Mouse (Mus musculus) cortical plate, adult 2 months (tissue): ENCODE results near the gene Gm21987.

Experiments used
- CTCF ChIP-seq: fragments of 200-500 bp; IDR thresholded peaks from 2 replicates; pipeline ENCODE4 v1.5.1; 2011; ENCODE audit warnings: mild to moderate bottlenecking, control low read depth, low read length; ENCODE audit not compliant: insufficient read depth; ENCODE audit errors: extremely low read depth
- POLR2A ChIP-seq: fragments of 200-500 bp; IDR thresholded peaks from 2 replicates; pipeline ENCODE4 v1.6.1; 2011; ENCODE audit warnings: mild to moderate bottlenecking, low read length, control low read depth; ENCODE audit not compliant: insufficient read depth; ENCODE audit errors: extremely low read depth

GRCm38 (mm10) chr16:38334431-38334830 is 12.4 kb upstream of the Gm21987 start:
- TF ChIP-seq POLR2A (no peak), CTCF (no peak)
